Mouse (Mus musculus): ENCODE data around the gene Kcnk5. TPM values are rescaled to one million over a fixed set of nuclear protein-coding genes. Genes with fewer than 3 reads are reported as not detected.

Gene Kcnk5
- 3.1 and 3.2 TPM in 2 replicates for polyA plus RNA-seq (2012; rRNA removed)

GRCm38 (mm10) chr14:20181466-20181921, at the start of gene Kcnk5:
Kcnk5 (minus strand) TSS chr14:20181809.

GRCm38 (mm10) chr14:20138484-20139355, 42.9 kb downstream of the Kcnk5 start, which contains the start of gene Saysd1:
Saysd1 (minus strand) TSS chr14:20138534.

Other genes starting within 250 kb of the Kcnk5 start
- 4.5 and 4.9 TPM in 2 replicates for gene Gng2, start 204.2 kb downstream of the Kcnk5 start, polyA plus RNA-seq (2012; rRNA removed)
- 1.8 and 2.2 TPM in 2 replicates for gene Saysd1, start 43.3 kb downstream of the Kcnk5 start, polyA plus RNA-seq (2012; rRNA removed)
- gene Kcnk16, start 87.4 kb upstream of the Kcnk5 start, polyA plus RNA-seq (2012; rRNA removed) = 4.5 and 5.5 TPM in 2 replicates
- gene Nudt13, start 112.9 kb upstream of the Kcnk5 start, polyA plus RNA-seq (2012; rRNA removed) = 7.0 and 7.5 TPM in 2 replicates
- gene Ecd, start 166.3 kb upstream of the Kcnk5 start, polyA plus RNA-seq (2012; rRNA removed) = 15.4 and 18.1 TPM in 2 replicates
- gene Fam149b, start 166.4 kb upstream of the Kcnk5 start, polyA plus RNA-seq (2012; rRNA removed) = 7.5 and 7.6 TPM in 2 replicates
- gene Dnajc9, start 207.1 kb upstream of the Kcnk5 start, polyA plus RNA-seq (2012; rRNA removed) = 77.2 and 80.5 TPM in 2 replicates
- gene Mrps16, start 211.8 kb upstream of the Kcnk5 start, polyA plus RNA-seq (2012; rRNA removed) = 20.7 and 22.9 TPM in 2 replicates

All from liver, embryonic 14 days (tissue).